Mouse (Mus musculus) left cerebral cortex, postnatal 25 days (tissue): ENCODE results near the gene Abhd15. TPM values are rescaled to one million over a fixed set of nuclear protein-coding genes. Genes with fewer than 3 reads are reported as not detected.

Source experiments
- DNase-seq, 2 experiments: peaks; one replicate each; pipeline ENCODE4 v3.0.0; 2022; ENCODE audit warnings: low spot score in 2 of 2, mixed read lengths in 1 of 2
- intact Hi-C: fragments of 180-260 bp; cut with DNase I; formaldehyde crosslinking; loops from one replicate; pipeline ENCODE4 v1.15.1; 2025
- total RNA-seq, 2 experiments: library from RNA; stranded (reverse); gene quantifications; 2 replicates each; pipeline ENCODE4 v1.2.3; 2021

The Abhd15 gene
- total RNA-seq, 2 experiments from 2014 or later = 1.6 to 1.7 TPM

- intact Hi-C loops = no loop called here
- DNase-seq = no peak
These were observed 14.7 kb downstream of the Abhd15 start for GRCm38 (mm10) chr11:77529644-77530043.

GRCm38 (mm10) chr11:77530862-77531261 lies 15.9 kb downstream of the Abhd15 start:
- intact Hi-C loops = no loop called here
- DNase-seq = no peak

DNA sequence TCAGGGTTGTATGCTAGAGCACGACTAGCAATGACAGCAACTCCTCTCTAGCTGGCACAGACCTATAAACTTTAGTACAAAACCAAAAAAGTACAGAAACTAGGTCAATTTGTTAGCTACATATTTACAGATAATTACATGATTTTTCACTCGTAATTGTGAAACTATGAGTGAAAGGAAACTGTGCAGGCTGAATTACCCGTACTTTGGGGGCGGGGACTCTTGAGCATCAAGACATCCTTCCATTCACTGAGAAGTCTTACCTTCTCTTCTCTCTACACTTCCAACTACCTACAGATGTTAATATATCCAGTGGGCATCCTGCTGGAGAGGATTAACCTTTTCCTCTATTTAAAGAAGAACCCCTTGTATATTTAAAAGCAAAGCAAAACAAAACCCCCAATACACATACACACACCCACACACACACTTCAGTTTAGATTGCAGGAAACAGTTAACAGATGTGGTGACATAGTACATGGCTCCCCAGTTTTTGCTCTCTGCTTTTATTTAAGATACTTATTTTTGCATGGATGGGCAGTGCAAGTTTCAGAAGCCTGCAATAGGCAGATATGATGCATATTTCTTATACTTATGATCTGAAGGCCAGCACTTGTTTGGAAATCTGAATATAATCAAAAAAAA lies 17.4 kb downstream of the Abhd15 start:
- DNase-seq = no peak
- intact Hi-C loops = no loop called here

DNA sequence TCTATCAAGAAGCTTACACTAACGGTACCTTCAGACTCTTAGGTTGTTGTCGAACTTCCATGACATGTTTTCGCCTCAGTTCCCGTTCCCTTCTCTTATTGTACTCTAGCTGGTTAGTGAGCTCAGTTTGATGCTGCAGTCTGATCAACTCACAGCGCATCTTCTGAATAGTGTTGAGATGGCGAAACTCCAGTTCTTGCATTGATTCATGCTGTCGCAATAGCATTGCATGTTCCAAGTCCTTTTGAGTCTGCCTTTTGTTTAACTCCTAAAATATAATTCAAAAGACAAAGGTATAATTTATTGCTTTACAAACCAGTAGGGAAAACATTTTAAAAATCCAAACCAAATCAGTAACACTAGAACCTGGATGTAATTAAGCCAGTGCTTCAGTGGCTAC lies 30.3 kb downstream of the Abhd15 start:
- DNase-seq = no peak
- intact Hi-C loops = no loop called here

DNA sequence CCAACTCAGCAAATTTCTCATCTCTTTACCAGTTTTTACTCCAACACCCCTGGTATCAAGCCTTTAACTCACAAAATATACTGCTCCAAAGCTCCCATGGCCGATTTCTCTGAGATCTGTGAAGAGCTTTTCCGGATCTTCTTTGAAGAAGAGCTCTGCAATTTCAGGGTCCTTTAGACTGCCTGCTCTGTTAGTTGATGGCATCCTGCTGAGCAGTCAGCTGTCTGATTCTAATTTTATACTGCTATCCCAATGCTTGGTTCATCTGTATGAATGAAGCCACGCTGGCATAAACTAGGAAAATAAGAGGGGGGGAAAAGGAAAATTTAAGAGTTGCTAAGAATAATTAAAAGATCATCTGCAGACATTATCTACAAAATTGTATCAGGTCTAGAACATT lies 70.3 kb downstream of the Abhd15 start:
- intact Hi-C loops = no loop called here
- DNase-seq = no peak

Other genes starting within 250 kb of the Abhd15 start
- gene Coro6, start 52.7 kb upstream of the Abhd15 start, total RNA-seq = 10 to 100 TPM; 31.8 to 36.1 TPM
- 100 to 1,000 TPM; 100 to 101 TPM for gene Ankrd13b, start 25.4 kb upstream of the Abhd15 start, total RNA-seq
- 100 to 1,000 TPM; 247 to 261 TPM for gene Git1, start 21.6 kb upstream of the Abhd15 start, total RNA-seq
- gene Trp53i13, start 859 bp downstream of the Abhd15 start, total RNA-seq = 1 to 10 TPM; 3.3 to 4.4 TPM
- gene Gm10392, start 4.1 kb downstream of the Abhd15 start, total RNA-seq = not detected
- gene Taok1, start 92.7 kb downstream of the Abhd15 start, total RNA-seq = 100 to 1,000 TPM; 107 to 108 TPM
- 10 to 100 TPM; 71.6 to 72.4 TPM for gene Nufip2, start 171.0 kb downstream of the Abhd15 start, total RNA-seq
- not detected for gene Cryba1, start 210.2 kb downstream of the Abhd15 start, total RNA-seq
- 100 to 1,000 TPM; 156 to 157 TPM for gene Myo18a, start 248.1 kb downstream of the Abhd15 start, total RNA-seq